Mouse (Mus musculus) liver, embryonic 16.5 days (tissue): Measurements from ENCODE around the gene Vdac1. TPM values are rescaled to one million over a fixed set of nuclear protein-coding genes. Genes with fewer than 3 reads are reported as not detected.

ENCODE experiments used
- ATAC-seq: fragments of 200-750 bp; cut with Nextera tagmentation; 2 replicates; pipeline ENCODE4 v1.8.0; 2017; ENCODE audit warnings: low read depth, mild to moderate bottlenecking, moderate number of reproducible peaks, moderate library complexity
- H3K27ac ChIP-seq: fragments of 300-500 bp; sonication (generic); 2 replicates; pipeline ENCODE4 v1.5.1; 2014; ENCODE audit warnings: mild to moderate bottlenecking, low read length
- H3K27me3 ChIP-seq: fragments of 300-500 bp; sonication (generic); 2 replicates; pipeline ENCODE4 v1.6.1; 2014; ENCODE audit warnings: low read depth, low read length, mixed read lengths; ENCODE audit not compliant: control insufficient read depth, insufficient read depth
- H3K36me3 ChIP-seq: fragments of 300-500 bp; sonication (generic); 2 replicates; pipeline ENCODE4 v1.6.1; 2014; ENCODE audit warnings: mild to moderate bottlenecking; ENCODE audit not compliant: control insufficient read depth, insufficient read depth
- H3K4me1 ChIP-seq: fragments of 300-500 bp; sonication (generic); 2 replicates; pipeline ENCODE4 v1.6.1; 2014; ENCODE audit warnings: low read depth, low read length, mixed read lengths; ENCODE audit not compliant: control insufficient read depth
- H3K4me2 ChIP-seq: fragments of 300-500 bp; sonication (generic); 2 replicates; pipeline ENCODE4 v1.6.1; 2014; ENCODE audit warnings: low read depth, low read length, mixed read lengths
- H3K4me3 ChIP-seq: fragments of 300-500 bp; sonication (generic); 2 replicates; pipeline ENCODE4 v1.5.1; 2014; ENCODE audit warnings: low read depth, mild to moderate bottlenecking, low read length
- H3K9ac ChIP-seq: fragments of 300-500 bp; sonication (generic); 2 replicates; pipeline ENCODE4 v1.6.1; 2014; ENCODE audit warnings: low read depth, low read length
- H3K9me3 ChIP-seq: fragments of 300-500 bp; sonication (generic); replicated peaks from 2 replicates; pipeline ENCODE4 v1.6.1; 2016; ENCODE audit warnings: low read length; ENCODE audit not compliant: control insufficient read depth
- WGBS: fragments of 180-500 bp; shearing (Covaris S2); extraction: QIAGEN DNeasy Blood & Tissue Kit; methylation state at CpG from one replicate; pipeline ENCODE4 v1.1.7; 2014; ENCODE audit not compliant: insufficient replicate concordance; 5-methylcytosine and 5-hydroxymethylcytosine counted together
- polyA plus RNA-seq: library from polyadenylated mRNA; unstranded; fragments of >200 nt; fragmentation: Nextera tagmentation; extraction: Ambion mirVana; gene quantifications from 2 replicates; pipeline ENCODE4 v1.2.1, GENCODE M21; 2015

Vdac1 gene
- polyA plus RNA-seq, 1 experiment from 2014 or later = 121 TPM

DNA sequence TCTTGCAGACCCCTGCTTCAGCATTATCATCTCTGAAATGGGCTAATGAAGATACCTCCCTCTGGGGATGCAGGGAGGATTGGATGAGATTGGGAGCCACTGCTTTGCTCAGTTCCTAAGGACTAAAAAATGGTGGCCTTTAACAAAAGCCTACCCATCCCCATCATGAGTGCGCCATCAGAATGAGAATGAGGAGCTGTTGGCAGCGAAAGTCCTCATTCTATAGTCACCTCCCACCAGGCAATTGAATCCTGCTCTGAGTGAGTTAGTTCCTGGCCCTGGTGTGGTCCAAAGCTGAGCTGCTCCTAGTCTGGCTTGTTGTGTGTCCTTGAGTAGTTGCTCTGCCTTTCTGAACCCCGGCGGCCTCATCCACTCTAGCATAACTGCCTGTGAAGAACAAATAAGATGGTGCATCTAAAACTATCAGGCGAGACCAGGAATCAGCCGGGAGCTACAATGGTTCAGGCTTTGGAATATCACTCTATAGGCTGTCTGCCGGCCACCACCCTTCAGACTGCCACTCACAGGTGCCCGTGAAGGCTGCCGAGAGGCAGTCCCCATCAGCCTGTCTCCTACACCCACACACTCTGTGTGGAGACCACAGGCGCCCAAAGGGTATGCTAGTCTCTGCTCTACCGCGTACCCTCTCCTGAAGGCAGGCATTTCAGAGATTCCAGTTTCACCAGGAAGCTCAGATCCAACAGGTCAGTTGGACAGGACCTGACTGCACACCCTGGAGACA is 20.4 kb upstream of the Vdac1 start:
- 75% methylated on average over 12 of the region's 12 CpGs for WGBS
- Histone ChIP-seq H3K4me1 (peaks cover 5% of the 10 kb centered on the region), H3K4me2 (no peak overlapping the region), H3K27me3 (no peaks in the 10 kb centered on the region), H3K9ac (no peak overlapping the region), H3K36me3 (no peaks in the 10 kb centered on the region), H3K27ac (no peak overlapping the region), H3K9me3 (no peaks in the 10 kb centered on the region; the same call in 1 of the 2 replicates), H3K4me3 (no peak overlapping the region)
- no peak for ATAC-seq

- H3K4me3 ChIP-seq = no peak overlapping the region
- H3K4me1 ChIP-seq = peaks cover 13% of the 10 kb centered on the region
- 0 out of 2 replicates have a peak, but pooled peaks have one; percentile 28 for ATAC-seq
- no peaks in the 10 kb centered on the region for H3K27me3 ChIP-seq
- no peak overlapping the region for H3K9ac ChIP-seq
- H3K36me3 ChIP-seq = no peaks in the 10 kb centered on the region
- WGBS = 51% methylated on average over 9 of the region's 9 CpGs
- H3K9me3 ChIP-seq = no peaks in the 10 kb centered on the region
- H3K4me2 ChIP-seq = no peak overlapping the region
- no peak overlapping the region for H3K27ac ChIP-seq
Measured at GRCm38 (mm10) chr11:52341001-52341400, 19.7 kb upstream of the Vdac1 start.

GRCm38 (mm10) chr11:52341476-52341875 is 19.2 kb upstream of the Vdac1 start:
- Histone ChIP-seq H3K36me3 (no peaks in the 10 kb centered on the region), H3K4me2 (no peak overlapping the region), H3K4me3 (no peak overlapping the region), H3K9ac (no peak overlapping the region), H3K27me3 (no peaks in the 10 kb centered on the region), H3K9me3 (no peaks in the 10 kb centered on the region), H3K4me1 (peaks cover 17% of the 10 kb centered on the region), H3K27ac (no peak overlapping the region)
- WGBS = 64% methylated on average over 5 of the region's 5 CpGs
- no peak for ATAC-seq

DNA sequence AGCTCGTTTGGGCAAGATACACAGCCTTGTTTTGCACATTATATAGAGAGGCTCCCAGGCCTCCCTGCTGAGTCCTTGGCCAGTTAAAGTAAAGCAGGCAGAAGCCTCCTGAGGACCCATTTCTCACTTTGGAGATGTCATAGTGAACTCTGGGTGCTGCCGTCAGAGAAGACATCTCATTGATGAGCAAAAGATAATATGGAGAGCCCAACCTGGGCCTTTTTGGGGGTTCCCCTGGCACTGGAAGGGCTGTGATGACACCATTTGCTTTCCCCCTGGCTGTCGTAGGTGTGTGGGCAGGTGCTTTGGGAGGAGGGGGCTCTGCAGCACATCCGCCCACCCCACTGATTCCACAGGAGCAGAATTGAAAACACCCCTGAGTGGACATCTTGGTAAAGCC is 18.4 kb upstream of the Vdac1 start:
- Histone ChIP-seq H3K27ac (no peak overlapping the region), H3K9ac (no peak overlapping the region), H3K4me2 (no peak overlapping the region), H3K9me3 (no peaks in the 10 kb centered on the region), H3K36me3 (no peaks in the 10 kb centered on the region), H3K27me3 (no peaks in the 10 kb centered on the region), H3K4me3 (no peak overlapping the region), H3K4me1 (peaks cover 21% of the 10 kb centered on the region)
- WGBS = 55% methylated on average over 4 of the region's 4 CpGs
- ATAC-seq = no peak

DNA sequence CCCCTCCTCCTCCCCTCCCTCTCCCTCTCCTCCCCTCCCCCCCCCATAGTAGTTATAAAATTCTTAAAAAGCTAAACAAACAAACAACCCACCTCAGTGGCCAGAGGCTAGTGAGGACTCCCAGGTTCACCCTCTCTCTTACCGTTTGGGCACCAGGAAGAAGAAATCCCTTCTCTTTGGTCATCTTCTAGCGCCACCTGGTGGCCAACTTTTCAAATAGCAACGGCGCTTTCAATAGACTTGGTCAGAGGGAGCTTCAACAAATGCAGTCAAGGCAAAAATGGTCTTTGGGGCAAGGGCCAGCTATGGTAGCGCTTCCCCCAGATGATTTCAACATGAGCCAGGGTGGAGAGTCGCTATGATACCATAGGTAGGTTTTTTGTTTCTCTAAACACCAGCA is 17.5 kb upstream of the Vdac1 start:
- no peak for ATAC-seq
- Histone ChIP-seq H3K36me3 (no peaks in the 10 kb centered on the region), H3K9ac (no peak overlapping the region), H3K27me3 (no peaks in the 10 kb centered on the region), H3K4me2 (no peak overlapping the region), H3K9me3 (no peaks in the 10 kb centered on the region), H3K4me1 (peaks cover 21% of the 10 kb centered on the region), H3K27ac (no peak overlapping the region), H3K4me3 (no peak overlapping the region)
- 2% methylated on average over 6 of the region's 6 CpGs for WGBS

GRCm38 (mm10) chr11:52344991-52345777 is 15.5 kb upstream of the Vdac1 start:
- no peak for ATAC-seq
- no peak overlapping the region for H3K4me3 ChIP-seq
- no peak overlapping the region for H3K9ac ChIP-seq
- no peaks in the 10 kb centered on the region for H3K27me3 ChIP-seq
- no peak overlapping the region for H3K4me2 ChIP-seq
- no peaks in the 10 kb centered on the region for H3K36me3 ChIP-seq
- H3K27ac ChIP-seq = no peak overlapping the region
- H3K4me1 ChIP-seq = peaks cover 21% of the 10 kb centered on the region
- WGBS = 36% methylated on average over 12 of the region's 12 CpGs
- no peaks in the 10 kb centered on the region for H3K9me3 ChIP-seq

DNA sequence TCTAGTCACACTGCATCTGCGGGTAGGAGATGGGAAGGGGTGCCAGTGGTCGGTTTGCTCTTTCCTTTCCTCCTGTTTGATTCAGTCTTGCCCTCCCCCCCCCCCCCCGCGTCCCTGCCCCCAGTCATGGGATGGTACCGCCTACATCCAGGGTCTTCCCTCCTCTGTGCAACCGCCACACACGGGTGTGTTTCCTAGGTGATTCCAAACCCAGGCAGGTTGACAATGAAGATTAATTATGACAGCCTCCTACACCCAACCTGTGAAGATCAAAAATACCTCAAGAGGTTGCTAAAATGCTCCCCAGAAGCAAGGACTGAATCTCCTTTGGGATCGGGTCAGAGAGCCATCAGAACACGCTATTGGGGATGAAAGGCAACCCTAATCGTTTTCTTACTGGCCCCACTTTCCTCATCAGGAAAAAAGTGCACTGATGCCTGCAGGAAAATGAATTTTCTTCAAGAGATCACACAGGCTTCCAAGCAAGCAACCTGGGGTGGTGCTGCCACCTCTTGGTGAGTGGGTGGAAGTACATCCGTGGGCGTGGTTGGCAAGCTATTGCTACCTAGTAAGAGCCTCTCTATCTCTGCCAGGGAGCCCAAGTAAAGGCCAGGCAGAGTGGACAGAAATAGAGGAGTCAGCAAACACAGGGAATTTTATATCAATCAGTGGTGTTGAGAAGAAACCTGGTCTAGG is 14.6 kb upstream of the Vdac1 start:
- Histone ChIP-seq H3K9ac (no peak overlapping the region), H3K27ac (peak overlapping the region; percentile 5; the same call in 1 of the 2 replicates), H3K27me3 (no peaks in the 10 kb centered on the region), H3K4me3 (peak overlapping the region; percentile 53), H3K4me1 (peaks cover 26% of the 10 kb centered on the region), H3K36me3 (no peaks in the 10 kb centered on the region), H3K4me2 (peak overlapping the region; percentile 63), H3K9me3 (no peaks in the 10 kb centered on the region)
- peak; percentile 22; the same call in 1 of the 2 replicates for ATAC-seq
- 18% methylated on average over 11 of the region's 12 CpGs for WGBS

DNA sequence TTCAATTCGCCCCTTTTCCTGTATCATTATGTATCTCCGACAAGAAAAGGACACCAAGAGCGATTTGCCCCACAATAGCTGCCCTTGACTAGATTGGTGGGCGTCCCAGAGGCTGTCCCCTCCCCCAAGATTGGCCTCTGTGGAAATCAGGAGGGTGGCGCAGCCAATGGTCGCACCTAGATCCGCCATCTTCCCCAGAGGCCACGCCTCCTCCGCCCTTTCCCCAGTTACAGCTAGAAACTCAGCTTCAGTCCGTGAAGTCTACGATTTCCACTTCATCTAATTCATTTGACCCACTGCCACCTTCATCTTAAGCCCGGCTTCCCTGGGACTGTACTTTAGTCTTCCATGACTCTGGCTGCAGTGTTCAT is 14.0 kb upstream of the Vdac1 start:
- 2% methylated on average over 12 of the region's 12 CpGs for WGBS
- H3K4me2 ChIP-seq = peak overlapping the region; percentile 63
- peak; percentile 24; the same call in 1 of the 2 replicates for ATAC-seq
- H3K27ac ChIP-seq = peak overlapping the region; percentile 5; the same call in 1 of the 2 replicates
- no peak overlapping the region for H3K9ac ChIP-seq
- H3K27me3 ChIP-seq = no peaks in the 10 kb centered on the region
- H3K4me1 ChIP-seq = peaks cover 31% of the 10 kb centered on the region
- H3K4me3 ChIP-seq = peak overlapping the region; percentile 53
- H3K36me3 ChIP-seq = no peaks in the 10 kb centered on the region
- no peaks in the 10 kb centered on the region for H3K9me3 ChIP-seq
